Mouse (Mus musculus) kidney, postnatal 14 days (tissue): ENCODE data around the gene Hoxb3.

Source experiments
- DNase-seq: peaks from one replicate; pipeline ENCODE4 v3.0.0; 2022; ENCODE audit warnings: mixed read lengths

Gene Hoxb3

DNA sequence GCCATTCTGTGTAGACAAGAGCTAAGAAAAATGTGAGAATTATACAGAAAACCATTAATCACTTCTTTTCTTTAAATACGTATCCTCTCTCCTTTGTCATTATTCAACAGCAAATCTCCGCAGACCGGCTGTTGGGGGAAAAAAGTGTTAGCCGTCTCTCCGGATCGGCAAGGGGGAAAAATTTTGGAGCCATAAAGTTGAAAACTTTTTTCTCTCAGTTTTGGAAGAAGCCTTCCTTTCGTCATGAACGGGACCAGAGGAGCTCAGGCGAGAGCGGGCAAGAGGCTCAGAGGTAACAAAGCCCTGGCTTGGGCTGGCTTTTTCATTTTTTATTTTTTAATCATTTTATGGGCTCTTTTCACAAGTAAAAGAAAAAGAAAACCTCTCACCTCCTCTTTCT is at the start of gene Hoxb3:
Hoxb3 (plus strand) TSS at position 173 of the 400 bp plus-strand sequence.
- DNase-seq: no peak

DNA sequence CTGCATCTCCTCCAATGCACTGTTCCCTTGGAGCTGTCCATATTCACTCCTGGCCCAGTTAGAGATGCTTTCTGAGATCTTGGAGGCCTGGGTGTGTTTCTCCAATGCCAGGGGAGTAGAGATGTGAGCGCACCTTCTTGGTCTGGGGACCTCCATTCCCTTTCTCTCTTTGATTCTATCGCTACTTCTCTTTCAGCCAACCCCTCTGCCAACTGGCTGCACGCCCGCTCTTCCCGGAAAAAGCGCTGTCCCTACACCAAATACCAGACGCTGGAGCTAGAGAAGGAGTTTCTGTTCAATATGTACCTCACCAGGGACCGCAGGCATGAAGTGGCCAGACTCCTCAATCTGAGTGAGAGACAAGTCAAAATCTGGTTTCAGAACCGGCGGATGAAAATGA is 48.7 kb upstream of the Hoxb3 start:
- DNase-seq: no peak

DNA sequence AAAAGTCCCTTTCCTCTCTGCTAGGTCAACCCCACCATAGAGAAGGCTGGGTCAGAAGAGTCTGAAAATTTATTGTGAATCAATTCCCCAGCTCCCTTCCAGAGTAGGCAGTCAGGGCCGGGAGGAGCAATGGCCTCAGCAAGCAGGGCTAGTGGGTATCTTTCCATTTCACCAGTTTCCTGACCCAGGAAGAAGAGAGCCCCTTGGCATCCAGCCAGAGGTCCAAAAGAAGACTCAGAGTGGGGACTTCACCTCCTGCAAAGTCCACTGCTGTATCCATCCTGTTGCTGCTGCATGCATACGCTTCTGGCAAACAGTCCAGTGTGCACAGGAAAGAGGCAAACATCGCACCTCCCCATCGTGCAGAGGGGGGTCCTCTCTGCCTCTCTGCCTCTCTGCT is 47.2 kb upstream of the Hoxb3 start:
- DNase-seq: peak; percentile 80

DNA sequence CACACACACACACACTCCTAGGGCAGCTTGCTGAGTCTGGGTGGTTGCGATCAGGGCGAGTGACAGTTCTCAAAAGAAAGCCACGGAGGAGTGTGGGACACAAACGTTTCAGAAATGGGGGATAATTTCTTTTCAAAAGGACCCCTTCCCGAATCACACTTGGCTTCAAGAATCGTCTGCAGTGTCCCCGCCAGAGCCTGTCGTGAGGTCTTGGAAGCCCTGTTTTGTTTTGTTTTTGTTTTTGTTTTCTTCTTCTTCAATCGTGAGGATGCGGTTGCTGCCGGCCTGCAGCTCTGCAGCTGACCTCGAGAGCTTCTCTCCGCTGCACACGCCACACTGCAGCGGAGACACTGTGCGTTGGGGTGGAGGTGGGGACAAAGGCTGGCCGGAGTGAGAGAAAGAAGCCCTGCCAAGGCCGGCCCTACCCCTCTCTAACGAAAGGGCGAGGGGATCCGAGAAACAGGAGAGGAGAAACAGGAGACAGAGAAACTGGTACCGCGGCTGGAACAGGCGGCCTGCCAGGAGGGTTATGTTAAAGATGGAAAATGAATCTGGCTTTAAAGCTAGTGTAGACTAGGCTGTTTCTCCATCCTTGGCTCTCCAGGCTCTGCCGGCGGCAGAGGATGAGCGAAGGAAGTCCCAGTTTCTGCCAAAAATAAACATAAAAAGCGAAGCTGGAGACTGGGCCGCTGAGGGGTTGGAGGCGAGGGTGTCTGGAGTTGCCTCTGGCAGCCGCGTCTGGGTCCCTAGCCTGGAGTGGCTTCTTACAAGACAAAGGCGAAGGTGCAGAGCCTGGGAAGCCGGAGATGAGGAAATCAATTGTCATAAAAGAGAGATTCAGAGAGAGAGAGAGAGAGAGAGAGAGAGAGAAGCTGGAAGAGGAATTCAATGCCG is 45.7 kb upstream of the Hoxb3 start:
- no peak for DNase-seq

DNA sequence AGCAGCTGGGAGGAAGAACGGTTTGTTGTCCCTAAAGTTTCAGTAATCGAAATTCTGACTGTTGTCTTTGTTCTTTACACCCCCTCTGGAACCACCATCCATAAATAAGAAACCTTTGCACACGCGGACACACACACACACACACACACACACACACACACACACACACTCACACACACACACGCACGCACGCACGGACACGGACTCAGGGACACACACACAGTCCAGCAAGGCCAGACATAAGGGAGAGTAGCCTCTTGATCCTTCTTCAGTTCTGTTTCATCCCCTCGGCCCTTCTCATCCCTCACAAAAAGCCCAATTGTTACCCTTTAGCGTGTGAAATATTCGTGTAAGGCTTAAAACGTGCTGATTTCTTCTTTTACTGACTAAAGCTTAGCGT is 44.8 kb upstream of the Hoxb3 start:
- no peak for DNase-seq

DNA sequence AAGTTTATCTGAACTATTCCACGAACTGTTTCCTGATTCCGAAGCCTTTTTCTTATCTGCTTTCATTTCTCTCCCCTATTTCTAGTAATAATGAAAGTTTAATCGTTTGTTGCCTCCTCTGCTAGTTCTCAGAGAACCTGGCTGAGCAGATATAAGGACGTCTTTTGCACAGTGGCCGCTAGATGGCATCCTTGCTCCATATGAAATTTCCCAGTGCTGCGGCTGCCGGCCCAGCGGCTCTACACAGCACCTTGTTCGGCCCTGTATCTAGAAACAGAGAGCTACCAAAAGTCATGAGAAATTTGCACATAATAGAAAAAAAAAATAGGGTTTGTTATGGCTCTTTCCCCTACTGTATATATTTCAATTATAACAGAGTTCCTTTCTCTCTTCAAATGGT is 44.4 kb upstream of the Hoxb3 start:
- peak; percentile 93 for DNase-seq

DNA sequence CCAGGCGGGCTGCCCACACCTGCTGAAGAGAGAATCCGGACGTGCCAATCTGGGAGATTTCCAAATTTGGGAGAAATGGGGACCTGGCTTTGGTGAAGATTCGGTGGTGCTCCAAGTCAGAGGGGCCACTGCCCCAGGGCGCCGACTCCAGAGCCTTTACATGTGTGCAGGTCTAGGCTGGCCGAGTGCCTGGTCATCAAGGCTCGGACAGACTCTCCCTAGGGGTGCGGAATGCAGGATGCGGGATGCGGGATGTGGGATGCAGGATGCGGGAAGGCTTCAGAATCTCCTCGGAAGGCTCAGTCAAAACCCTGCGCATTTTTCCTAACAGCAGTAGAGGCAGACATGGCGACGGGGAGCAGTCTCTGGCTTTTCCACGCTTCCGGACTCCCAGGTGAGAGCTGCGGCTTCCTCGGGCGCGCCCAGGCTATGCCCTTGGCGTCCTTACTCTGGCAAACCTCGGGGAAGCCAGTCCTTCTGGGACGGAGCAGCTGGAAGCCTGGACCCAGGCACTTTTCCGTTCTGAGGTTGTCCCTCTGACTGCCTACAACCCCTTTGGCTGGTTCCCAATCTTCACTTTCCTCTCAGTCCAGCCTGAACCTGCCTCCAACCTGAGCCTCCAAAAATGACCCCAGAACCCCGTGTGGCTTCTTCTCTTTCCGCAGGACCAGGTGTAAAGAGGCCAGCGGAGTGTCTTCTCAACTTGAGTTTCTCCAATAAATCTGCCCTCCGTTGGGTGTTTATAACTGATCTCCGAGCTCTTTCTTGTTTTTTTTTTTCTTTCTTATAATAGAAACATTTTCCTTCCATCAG is 43.5 kb upstream of the Hoxb3 start:
- DNase-seq: peak; percentile 72

DNA sequence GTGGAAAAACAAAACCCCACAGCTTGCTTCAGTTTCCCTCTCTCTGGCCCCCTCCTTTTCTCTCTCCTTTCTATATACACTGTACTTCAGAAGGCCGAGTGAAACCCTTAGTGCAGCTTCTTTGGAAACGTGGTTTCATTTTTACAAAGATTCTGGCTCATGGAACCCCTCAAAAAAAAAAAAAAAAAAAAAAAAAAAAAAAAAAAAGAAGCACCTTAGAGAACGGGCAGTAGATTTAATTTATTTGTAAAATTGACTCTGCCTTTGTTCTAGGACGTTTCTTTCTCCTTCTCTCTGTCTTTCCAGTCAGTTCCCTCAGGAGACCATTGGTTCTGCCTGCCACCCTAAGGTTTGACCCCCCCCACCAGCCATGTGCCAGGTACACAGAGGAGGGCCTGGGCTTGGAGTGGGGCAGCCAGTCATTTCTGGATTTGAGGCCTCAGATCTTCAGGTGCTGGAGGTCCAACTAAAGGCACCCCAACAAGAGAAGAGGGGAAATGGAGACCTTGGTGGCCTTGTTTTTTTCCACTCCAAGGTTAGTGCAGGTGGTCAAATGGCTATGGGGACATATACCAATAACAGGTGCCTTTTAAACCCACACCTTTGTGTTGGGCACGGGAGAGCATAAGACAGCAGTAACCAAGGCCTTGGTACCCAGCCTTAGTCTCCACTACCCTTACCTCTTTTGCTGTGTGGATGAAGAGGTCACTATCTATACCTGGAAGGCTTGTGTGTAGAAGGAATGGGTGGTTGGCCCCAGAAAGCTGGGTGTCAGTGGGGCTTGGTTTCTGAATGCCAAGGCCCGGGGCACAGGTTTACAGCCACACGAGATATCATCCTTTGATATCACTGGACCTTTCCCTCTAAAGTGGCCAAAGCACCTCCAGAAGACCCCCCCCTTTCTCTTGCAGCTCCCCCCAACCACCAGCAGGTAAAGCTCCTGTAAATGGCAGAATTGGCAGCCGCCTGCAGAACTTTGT is 42.4 kb upstream of the Hoxb3 start:
- DNase-seq: peak; percentile 70

DNA sequence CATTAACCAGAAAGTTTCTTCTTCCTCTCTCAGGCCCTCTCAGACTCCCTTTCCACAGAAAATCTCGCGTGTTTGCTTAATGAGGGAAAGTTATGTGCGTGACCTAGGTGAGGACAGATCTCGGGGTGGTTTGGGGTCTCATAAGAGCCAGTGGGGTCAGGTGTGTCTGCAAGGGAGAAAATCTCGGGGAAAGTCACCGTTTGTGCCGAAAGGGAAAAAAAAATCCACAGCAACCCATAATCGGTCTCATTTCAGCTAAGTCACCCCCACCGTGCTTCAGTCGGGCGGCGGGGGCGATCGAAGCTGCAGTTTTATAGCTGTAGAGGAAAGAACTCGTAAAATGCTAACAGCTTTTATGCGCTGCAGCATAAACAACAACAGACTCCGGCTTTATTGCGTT is 41.7 kb upstream of the Hoxb3 start:
- DNase-seq: no peak

DNA sequence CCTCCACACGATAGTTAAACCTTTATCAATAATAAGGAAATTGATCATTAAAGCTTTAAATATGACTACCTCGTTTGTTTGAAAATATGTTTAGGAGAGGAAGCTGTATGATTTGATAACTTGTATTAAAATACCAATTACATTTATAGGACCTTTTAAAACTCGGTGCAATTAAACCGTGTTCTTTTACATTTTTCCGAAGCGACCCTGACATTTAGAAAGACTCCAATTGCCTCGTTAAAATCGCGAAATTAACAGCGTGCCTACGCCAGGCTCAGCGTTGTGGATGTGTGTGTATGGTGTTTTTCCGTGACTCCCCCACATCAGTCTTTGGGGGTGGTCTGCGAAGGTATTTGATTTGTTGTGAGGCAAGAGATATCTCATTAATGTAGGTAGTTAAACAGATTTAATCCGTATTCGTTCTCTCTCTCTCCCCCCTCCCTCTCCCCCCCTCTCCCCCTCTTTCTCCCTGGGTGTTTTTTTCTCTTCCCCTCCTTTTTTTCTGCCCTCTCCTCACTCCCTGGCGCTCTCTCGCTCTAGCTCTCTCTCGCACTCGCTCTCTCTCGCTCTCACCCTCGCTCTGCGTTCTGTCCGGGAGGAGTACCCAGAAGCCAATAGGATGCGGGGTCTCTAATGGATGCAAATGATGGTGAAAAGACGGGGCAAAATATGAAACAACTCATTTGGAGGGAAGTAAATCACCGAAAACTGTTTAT is 41.1 kb upstream of the Hoxb3 start, which contains the start of gene Hoxb8:
Hoxb8 (plus strand) TSS at position 51 of the 716 bp plus-strand sequence.
- no peak for DNase-seq

DNA sequence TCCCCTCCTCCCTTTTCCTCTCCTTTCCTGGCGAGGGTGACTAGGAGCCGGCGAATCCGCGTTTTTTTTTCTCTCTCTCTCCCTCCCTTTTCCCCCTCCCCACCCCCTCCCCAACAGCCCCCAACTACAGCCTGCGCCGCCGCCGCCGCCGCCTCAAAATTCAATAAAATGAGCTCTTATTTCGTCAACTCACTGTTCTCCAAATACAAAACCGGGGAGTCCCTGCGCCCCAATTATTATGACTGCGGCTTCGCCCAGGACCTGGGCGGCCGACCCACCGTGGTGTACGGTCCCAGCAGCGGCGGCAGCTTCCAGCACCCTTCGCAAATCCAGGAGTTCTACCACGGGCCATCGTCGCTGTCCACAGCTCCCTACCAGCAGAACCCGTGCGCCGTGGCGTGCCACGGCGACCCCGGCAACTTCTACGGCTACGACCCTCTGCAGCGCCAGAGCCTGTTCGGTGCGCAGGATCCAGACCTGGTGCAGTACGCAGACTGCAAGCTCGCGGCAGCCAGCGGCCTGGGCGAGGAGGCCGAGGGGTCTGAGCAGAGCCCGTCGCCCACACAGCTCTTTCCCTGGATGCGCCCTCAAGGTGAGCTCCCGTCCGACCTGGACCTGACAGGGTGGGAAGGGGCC is 40.2 kb upstream of the Hoxb3 start:
- DNase-seq: no peak

DNA sequence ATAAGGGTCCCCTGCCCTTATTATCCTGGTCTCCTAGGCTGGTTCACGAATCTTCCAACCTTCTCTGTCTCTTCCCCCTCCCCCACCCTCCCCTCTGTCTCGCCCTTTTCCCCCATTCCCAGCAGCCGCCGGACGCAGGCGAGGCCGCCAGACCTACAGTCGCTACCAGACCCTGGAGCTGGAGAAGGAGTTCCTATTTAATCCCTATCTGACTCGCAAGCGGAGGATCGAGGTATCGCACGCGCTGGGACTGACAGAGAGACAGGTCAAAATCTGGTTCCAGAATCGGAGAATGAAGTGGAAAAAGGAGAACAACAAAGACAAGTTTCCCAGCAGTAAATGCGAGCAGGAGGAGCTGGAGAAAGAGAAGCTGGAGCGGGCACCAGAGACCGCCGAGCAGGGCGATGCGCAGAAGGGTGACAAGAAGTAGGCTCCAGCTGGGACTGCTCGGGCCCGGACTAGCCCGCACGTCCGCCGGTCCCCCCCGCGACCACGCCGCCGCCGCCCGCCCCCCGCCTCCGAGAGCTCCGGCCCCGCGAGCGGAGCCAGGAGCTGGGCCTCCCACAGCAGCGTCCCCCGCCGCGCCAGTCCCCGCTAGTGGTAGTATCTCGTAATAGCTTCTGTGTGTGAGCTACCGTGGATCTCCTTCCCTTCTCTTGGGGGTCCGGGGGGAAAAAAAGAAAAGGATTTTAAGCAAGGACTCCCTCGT is 38.9 kb upstream of the Hoxb3 start:
- DNase-seq: peak; percentile 75

DNA sequence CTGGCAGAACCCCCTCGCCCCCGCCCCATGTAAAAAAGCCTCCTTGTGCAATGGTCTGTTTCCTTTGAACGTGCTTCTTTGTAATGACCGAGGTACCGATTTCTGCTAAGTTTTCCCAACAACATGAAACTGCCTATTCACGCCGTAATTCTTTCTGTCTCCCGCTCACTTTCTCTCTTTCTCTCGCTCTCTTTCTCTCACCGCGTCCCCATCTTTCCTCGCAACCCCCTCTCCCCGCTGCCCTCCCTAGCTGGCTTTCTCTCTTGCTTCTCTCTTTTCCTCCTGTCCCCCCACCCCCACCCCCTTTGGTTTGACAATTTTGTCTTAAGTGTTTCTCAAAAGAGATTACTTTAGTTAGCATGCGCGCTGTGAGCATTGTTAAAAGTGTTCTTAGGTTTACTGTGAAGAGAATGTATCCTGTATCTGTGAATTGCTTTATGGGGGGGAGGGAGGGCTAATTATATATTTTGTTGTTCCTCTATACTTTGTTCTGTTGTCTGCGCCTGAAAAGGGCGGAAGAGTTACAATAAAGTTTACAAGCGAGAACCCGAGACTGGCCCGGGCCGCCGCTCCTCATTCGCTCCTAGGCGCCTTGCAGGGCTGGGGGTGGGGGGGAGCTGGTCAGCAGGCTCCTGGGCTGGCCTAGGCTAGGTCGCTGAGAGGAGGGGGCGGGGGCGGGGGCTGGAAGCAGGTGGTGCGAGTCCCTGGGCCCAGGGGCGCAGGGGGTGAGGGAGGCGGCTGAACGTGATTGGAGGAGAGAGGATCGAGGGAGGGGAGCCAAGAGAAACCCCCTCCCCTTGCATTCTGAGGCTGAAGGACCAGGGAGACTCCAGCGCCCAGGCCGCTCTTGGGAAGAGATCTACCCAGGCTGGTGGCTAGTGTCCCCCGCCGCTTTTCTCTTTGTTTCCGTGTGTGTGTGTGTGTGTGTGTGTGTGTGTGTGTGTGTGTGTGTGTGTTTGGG is 38.1 kb upstream of the Hoxb3 start:
- peak; percentile 88 for DNase-seq

DNA sequence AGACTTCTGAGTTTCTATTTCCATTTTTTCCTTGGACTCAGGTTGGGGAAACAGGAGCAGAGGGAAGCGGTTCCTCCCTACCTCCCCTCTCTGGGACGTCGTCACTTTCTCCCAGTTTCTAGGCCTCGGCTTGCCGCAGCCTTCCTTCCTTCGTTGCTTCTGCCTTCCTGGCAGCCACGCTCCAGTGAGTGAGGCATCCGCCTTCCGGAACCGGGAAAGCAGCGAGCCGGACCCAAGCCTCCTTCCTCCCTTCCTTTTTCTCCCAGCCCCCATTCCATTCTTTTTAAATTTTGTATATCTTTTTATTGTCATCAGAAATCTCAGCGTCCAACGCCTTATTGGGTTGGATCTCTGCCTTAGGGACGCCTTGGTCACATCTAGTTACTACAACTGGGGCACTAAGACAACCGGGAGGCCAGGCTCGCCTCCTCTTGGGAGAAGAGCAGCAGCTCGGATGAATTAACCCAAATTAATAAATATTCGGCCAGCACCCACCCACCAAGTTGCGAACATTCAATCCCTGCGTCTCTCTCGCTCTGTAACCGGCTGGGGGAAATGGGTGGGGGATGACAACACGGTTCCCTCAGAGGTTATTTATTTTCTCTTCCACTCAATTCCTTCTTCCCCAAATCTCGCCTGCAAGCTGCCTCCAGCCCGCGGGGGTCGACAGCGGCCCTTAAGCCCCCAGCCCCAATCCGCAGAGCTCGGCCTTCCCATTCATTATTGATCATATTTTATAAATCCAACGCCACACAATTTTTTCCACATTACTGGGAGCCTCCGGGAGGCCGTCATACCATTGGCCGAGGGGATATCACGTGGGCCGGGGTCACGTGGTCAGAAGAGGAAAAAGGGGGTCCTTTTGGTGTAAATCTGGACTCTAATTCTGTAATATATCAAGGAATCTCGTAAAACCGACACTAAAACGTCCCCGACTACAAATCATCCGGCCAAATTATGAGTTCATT is 37.1 kb upstream of the Hoxb3 start, which contains the start of gene Hoxb7:
Hoxb7 (plus strand) TSS at position 853 of the 968 bp plus-strand sequence.
- peak; percentile 91 for DNase-seq

DNA sequence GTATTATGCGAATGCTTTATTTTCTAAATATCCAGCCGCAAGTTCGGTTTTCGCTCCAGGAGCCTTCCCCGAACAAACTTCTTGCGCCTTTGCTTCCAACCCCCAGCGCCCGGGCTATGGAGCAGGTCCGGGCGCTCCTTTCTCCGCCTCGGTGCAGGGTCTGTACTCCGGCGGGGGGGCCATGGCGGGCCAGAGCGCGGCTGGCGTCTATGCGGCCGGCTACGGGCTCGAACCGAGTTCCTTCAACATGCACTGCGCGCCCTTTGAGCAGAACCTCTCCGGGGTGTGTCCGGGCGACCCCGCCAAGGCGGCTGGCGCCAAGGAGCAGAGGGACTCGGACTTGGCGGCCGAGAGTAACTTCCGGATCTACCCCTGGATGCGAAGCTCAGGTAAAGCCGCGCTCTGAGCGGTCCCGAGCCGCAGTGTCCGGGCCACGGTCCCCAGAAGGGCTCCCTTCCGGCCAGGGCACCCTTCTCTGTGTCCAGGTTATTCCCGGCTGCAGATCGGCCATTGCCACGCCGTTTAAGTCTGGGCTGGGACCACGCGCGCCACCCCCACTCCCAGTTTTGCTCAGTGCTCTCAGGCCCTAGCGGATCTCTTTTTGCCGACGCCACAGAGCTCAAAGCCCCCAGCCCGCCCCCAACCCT is 36.3 kb upstream of the Hoxb3 start:
- peak; percentile 78 for DNase-seq

DNA sequence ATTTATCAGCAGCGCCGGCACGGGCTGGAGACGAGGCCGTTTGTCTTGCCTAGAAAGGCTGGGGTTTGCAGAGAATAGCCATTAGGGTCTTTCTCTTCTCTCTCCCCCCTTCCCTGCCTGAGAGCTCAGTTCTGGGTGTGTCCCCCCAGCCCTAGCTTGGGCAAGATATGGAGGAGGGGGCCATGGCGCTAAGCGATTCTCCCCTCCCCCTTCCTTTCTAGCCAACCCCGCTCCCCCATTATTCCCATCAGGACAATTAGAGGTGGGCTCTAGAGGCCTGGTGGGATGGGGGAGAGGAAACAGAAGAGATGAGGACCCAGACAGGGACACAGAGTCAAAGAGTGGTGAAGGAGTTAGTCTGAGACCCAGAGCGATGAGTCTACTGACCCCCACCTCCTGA is 35.7 kb upstream of the Hoxb3 start:
- DNase-seq: no peak

DNA sequence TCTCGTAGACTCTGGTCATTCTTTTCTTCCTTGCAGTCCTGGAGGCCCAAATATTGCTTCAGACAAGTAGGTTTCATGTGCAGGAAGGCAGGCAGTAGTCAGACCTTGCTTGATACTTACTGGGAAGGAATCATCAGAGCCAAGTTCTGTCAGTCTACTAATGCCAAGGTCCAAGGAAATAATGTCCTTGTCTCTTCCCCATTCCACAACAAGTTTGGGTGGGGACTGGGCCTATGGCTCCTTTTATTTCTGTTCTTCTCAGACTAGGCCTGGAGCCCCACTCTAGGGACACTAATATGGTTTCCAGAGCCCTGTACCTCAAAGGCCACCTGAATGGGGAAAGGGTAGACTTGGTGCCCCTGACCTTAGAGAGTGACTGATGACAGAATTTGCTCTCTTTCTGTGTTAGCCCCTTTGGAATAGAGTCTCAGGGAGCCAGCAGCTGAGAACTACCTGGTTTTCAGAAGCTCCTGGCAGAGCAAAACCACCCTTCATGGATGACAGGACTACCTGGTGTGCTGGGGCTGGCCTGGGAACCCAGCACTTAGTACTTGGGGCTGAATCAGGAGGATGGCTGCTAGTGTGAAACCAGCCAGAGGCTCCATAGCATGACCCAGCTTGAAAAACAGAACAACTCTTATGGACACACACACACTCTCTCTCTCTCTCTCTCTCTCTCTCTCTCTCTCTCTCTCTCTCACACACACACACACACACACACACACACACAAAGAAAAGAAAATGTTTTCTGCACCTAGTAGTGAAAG is 34.5 kb upstream of the Hoxb3 start:
- DNase-seq: no peak
